Mouse (Mus musculus): Measurements from ENCODE around the gene Rhebl1.

Gene Rhebl1

DNA sequence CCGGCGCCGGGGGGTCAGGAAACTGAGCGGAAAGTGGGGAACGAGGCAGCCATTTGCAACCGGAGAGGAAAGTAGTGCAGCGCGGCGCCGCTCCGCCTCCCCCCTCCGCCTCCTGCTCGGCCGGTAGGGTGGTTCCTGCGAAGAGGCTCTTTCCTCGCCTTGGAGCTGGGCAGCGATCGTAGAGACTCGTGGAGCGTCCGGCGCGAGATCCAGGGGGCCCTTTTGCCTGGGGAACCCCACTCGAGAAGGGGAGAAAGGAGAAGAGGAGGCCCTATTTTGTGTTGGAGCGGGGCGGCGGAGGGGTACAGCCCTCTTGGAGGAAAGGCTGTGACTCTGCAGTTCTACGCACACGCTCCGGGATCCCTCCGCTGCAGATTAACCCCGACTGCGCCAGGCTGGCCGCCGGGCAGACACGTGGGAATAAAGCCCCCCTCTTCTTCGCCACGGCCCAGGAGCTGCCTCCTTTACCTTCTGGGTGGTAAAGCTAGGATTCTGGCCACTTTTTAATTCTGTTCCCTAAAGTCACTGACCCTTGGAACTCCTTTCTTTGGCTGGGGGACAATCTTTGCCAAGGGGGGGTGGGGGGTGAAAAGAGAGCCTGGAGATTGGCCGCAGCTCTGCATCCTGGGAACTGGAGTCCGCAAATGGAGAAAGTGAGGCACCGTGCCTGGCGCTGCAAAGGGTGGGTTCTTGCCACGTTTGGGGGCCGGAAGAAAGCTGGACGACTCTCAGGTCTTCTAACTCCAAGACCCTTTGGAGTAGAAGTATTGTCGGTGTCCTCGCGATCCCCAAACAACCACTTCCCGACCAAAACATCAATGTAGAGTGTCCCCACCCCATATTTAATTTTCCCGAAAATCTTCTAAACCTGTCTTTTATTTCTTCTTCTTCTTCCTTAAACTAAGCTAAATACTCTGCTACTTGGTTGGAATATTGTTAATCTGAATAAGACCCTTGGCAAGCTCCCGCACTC, 22.1 kb downstream of the Rhebl1 start:
- peak; percentile 82 for DNase-seq (ENCODE audit: low spot score)

DNA sequence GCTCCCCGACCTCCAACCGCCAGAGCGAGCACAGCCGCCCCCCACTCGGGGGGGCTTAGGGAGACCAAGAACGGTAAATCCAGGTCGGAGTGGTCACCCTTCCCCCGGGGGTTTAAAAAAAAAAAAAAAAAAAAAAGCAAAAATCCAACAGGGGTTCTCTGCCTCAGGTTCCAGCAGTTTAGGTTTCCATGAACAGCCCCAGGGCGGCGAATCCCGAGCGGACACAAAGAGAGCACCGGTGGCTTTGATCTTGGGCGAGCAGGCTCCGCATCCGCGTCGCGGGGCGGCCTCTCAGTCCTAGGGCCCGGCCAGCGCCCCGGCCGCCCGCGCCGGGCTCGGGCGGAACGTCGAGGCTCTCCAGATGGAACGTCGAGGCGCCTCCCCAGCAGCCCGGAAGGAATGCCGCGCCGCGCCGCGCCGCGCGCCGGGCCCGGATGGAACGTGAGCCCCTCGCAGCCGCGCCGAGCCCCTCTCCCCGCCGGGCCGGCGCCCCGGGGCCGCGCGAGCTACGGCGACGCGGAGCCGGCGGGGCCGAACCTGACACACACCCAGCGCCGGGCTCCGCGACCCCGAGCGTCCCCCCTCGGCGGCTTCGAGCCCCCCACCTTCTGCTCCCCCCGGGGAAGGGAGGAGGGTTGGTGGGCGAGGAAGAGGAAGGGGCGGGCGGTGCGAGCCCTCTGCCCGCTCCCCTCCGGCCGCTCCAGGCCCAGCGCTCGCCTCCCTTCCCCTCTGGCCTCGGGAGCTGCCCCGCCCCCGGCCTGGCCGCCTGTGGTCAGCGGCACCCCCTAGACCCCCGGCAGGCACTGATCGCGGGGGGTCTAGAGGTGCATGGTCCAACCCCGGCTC, 23.0 kb downstream of the Rhebl1 start, which contains the start of gene Kmt2d:
Kmt2d (minus strand) TSS at position 135 of the 846 bp plus-strand sequence.
- DNase-seq (ENCODE audit: low spot score): no peak

GRCm38 (mm10) chr15:98870179-98871069, 23.9 kb downstream of the Rhebl1 start:
- no peak for DNase-seq (ENCODE audit: low spot score)

DNA sequence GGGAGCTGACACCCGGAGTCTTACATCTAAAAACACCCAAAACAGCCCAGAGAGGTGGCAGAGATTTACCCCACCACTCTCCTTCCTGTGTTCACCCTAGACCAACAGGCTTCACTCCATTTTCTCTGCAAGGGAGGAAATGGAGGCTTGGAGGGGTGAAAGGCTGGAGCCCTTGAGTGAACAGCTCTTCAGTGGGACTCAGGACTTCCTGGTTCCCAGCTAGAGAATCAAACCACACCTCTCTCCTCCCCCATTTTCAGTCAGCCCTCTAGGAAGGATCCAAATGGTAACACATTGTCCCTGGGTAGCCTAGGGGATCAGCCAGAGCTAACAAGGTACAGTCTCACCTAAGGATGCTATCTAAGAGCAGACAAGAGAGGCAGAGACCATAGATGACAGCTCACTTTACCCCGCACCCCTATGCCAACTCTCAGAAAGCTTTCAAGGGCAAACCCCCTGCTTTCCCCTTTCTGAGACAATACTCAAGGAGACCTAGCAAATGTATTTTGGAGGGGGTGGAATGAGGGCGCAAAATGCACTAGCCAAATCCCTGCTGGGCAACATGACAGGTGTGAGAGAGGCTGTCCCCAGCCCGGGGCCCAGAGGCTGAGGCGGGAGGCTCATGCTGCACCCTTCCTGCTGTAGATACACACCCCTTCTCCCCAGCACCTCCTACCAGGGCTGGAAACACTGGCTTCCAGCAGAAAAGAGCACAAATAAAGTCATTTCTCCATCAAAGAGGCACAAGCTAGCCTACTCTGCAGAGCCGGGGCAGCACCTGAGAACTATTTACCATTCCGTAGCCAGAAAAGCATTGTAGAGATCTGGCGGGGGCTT, 24.8 kb downstream of the Rhebl1 start:
- no peak for DNase-seq (ENCODE audit: low spot score)

DNA sequence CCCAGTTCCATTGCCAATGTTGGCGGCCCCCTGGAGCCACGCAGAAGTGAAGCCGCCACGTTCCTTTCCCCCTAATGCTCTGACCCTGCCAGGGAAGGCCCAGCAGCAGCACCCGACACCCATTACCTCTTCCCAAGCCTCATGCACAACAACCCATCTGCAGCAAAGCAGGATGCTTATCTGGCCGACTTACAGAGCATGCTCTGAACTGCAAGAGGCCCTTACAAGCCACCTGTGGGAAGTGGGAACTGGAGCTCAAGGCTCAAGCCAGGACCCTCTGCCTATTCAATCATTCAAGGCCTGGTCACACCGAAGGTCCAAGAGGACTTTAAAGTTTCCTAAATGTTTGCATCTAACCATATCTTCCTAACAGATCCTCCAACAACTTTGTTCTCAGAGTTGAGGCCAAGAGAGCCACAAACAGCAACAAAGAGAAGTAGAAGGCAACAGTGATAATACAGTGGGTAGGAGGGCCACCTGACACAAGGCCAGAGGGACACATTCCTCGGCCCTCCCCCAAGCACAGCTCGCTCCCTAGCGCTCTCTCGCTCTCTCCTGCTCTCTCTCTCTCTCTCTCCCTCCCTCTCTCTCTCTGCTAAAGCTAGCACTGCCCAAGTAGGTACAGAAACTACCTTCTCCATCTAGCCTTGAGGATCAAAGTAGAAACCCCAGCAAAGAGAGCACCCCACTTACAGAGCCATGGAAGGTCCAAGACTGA, 25.8 kb downstream of the Rhebl1 start:
- no peak for DNase-seq (ENCODE audit: low spot score)

- DNase-seq (ENCODE audit: low spot score): no peak
Observed at GRCm38 (mm10) chr15:98867321-98867720, 27.0 kb downstream of the Rhebl1 start.

- DNase-seq (ENCODE audit: low spot score): no peak
Observed at GRCm38 (mm10) chr15:98866501-98866900, 27.8 kb downstream of the Rhebl1 start.

DNA sequence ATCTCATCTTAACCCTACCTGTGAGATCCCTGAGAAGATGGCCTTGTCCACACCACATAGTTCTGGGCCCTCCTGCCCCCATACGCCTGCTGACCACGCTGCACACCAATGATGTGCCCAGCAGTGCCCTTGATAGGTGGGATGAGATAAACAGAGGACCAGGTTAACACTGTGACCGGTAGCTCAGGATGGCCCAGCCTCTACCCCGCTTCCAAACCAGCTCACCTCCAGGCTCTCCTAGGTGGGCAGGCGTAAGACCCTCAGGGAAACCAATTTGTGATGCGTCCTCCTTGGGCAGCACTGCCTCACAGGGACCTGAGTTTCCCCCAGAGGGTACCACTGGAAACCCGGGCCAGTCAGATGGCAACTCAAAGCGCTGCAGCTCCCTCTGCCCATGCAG, 28.6 kb downstream of the Rhebl1 start:
- no peak for DNase-seq (ENCODE audit: low spot score)

- DNase-seq (ENCODE audit: low spot score): no peak
Observed at GRCm38 (mm10) chr15:98864951-98865350, 29.4 kb downstream of the Rhebl1 start.

DNA sequence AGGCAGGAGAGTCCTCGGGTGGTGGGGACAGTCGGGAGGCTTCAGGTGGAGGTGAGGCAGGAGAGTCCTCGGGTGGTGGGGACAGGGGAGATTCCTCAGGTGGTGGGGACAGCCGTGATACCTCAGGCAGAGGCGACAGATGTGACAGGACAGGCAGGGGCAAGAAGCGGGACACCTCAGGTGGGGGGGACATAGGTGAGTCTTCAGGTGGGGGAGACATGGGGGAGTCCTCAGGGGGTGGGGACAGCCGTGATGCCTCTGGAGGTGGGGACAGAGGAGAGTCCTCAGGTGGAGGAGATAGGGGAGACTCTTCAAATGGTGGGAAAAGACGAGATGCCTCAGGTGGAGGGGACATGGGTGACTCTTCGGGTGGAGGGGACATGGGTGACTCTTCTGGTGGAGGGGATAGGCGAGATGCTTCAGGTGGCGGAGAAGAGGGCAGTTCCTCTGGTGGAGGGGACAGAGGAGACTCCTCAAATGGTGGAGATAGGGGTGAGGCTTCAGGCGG, 30.8 kb downstream of the Rhebl1 start:
- no peak for DNase-seq (ENCODE audit: low spot score)

- DNase-seq (ENCODE audit: low spot score): no peak
Observed at GRCm38 (mm10) chr15:98861701-98862410, 32.5 kb downstream of the Rhebl1 start.

DNA sequence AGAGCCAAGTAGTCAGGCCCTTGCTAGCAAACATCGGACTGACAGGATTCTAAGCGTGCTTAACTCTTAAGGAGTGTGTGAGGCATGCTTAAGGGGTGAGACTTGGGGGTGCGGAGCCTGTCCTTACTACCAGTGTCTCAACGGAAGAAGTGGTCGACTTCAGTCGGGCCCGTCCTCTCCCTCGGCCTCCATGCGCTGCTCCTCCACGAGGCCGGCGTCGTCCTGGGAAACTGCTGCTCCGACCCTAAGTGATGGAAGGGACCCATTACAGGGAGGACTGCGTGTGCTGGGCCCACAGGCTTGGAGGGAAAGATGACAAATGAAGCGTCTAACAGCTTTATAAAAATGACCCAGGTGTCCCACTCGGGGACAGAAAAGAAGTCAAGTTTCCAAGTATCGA, 33.4 kb downstream of the Rhebl1 start:
- no peak for DNase-seq (ENCODE audit: low spot score)

DNA sequence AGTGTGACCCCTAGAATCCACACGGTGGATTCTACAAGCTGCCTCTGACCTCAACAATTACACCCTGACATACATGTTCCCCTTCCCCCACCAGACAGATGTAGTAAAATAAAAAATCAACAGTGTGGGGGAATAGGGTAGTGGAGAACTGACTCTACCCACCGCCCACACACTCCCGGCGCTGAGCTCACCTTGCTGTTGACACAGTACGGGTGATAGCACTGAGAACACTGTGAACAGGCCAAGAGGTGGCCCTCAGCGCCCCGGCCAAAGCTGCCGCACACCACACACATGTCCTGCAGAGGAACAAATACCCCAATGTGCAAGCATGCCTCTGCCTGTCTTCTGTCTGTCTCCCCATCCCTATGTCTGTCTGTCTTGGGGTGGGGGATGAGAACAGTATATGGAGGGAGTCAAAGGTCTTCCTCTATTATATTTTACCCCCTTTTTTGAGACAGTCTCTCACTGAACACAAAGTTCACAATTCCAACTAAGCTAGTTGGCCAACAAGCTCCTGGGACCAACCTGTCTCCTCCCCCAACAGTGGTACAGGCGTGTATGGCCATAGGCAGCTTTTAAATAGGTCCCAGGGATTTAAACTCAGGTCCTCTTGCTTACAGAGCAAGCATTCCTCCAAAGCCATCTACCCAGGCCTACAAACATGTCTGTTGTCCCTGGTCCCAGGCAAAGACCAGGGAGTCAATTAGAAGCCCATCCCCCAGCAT, 34.9 kb downstream of the Rhebl1 start:
- DNase-seq (ENCODE audit: low spot score): no peak

DNA sequence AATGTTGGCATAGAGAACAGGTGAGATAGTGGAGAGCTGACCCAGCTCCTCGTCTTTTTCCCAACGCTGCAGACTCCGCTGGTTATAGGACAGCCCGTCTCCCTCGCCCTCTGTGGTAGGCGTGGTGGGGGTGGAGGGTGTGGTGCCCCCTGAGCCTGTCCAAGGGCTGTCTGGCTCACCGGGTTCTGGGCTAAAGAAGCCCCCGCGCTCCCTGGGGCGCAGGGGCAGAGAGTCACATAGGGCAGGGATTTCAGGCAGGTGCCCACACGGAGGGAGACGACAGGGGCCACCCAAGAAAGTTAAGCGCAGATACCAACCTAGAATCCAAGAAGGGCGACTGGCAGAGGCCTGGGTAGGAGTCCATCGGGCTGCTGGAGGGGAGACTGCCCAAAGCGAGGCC, 40.1 kb downstream of the Rhebl1 start:
- no peak for DNase-seq (ENCODE audit: low spot score)

DNA sequence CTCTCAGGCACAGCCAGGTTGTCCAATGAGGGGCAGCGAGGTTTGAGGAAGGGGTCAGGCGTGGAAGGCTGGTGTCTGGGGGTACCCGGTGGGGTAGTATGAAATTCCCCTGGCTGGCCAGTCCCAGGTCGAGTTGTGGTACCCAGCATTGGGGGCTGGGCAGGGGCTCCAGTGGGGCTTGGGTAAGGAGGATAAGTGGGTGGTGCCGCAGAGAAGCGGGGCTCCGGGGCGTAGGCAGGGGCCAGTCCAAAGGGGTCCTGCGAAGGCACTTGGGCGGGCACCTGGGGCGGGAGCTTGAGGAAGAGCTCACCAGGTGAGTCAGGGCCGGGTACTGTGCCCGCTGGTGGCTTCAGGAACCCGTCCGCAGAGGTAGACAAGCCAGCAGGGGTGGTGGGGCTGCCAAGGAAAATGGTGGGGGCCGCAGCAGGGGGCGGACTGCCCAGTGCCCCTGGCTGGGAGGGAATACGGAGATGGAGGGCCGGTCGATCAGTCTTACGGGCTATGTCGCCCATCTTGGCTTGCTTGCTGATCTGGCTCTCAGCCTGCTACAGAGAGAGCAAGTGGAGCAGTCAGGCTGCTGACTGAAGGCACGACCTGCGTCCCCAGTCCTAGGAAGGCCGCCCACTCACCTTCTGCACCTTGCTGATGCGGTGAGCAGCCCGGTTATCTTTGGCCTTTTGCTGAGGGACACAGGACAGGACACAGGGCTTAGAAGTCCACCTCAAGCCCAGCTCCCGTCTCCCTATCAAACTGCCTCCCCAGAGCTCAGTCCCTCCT, 41.0 kb downstream of the Rhebl1 start:
- no peak for DNase-seq (ENCODE audit: low spot score)

GRCm38 (mm10) chr15:98852733-98853132, 41.6 kb downstream of the Rhebl1 start:
- no peak for DNase-seq (ENCODE audit: low spot score)

DNA sequence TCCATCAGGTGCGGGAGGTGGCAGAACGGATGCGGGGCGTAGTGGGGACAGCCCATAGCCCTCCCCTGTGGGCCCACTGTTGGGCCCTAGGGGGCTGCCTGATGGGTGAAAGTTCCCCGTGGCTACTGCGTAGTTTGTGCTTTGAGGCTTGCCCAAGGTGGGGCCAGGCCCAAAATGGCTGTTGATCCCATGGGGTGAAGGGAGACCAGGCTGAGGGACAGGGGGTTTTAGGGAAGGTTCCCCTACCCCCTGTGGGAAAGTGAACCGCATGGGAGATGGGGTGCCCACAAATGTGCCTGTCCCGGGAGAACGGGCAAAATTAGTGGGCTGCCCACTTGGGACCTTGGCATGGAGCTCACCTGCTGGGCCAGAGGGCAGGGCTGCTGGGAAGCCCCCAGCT, 42.3 kb downstream of the Rhebl1 start:
- no peak for DNase-seq (ENCODE audit: low spot score)

Data from ovary, postnatal 14 days (tissue).